Mouse (Mus musculus) 3134 (cell line): ENCODE measurements at regions not wholly inside any gene's neighbourhood (a gene's known extent, or its start where the extent isn't known, plus 50 kb on each side); places are given as distances from the start of the nearest gene placed in this dataset.

Experiments
- DNase-seq: peaks from one replicate; pipeline ENCODE4 v3.0.0-alpha.2; 2011; ENCODE audit warnings: low spot score; ENCODE audit not compliant: insufficient read length; ENCODE audit errors: extremely low read depth

- DNase-seq = no peak
Measured at GRCm38 (mm10) chr1:128469054-128469453, 51.9 kb upstream of the Dars start.
